Mouse (Mus musculus): ENCODE data around the gene Ttc7b. TPM values are rescaled to one million over a fixed set of nuclear protein-coding genes. Genes with fewer than 3 reads are reported as not detected.

Ttc7b gene
- polyA plus RNA-seq, 1 experiment, result 9.2 TPM

- no peaks in the 10 kb centered on the region for H3K79me2 ChIP-seq (ENCODE audit: control insufficient read depth, insufficient read depth)
- no peaks in the 10 kb centered on the region for H3K27me3 ChIP-seq (ENCODE audit: control insufficient read depth, insufficient read depth, insufficient read length)
- no peak overlapping the region for H3ac ChIP-seq (ENCODE audit: control insufficient read depth, insufficient read length, low read depth)
- H3K79me3 ChIP-seq (ENCODE audit: low read depth), result no peaks in the 10 kb centered on the region
- TF ChIP-seq USF1 (IDR thresholded peaks at IDR 0.05; ENCODE audit: low read depth) (no peak), CEBPB (IDR thresholded peaks at IDR 0.05; ENCODE audit: low read depth) (no peak), MYOG (IDR thresholded peaks at IDR 0.05; ENCODE audit: control insufficient read depth, extremely low read depth, insufficient read length) (no peak), CTCF (IDR thresholded peaks at IDR 0.05; ENCODE audit: control insufficient read depth, insufficient read depth, insufficient read length) (no peak), MAX (IDR thresholded peaks at IDR 0.05) (no peak), MYOD1 (IDR thresholded peaks at IDR 0.05; ENCODE audit: control insufficient read depth, insufficient read length, low read depth) (no peak), FOSL1 (IDR thresholded peaks at IDR 0.05; ENCODE audit: insufficient read depth, low read length, poor library complexity, severe bottlenecking) (no peak)
- no peak overlapping the region for H3K4me3 ChIP-seq (ENCODE audit: insufficient read depth, poor library complexity, severe bottlenecking)
- H3K36me3 ChIP-seq (ENCODE audit: control insufficient read depth, insufficient read depth), result no peaks in the 10 kb centered on the region
Observed at GRCm38 (mm10) chr12:100316094-100316493, 204.5 kb downstream of the Ttc7b start.

- TF ChIP-seq CEBPB (IDR thresholded peaks at IDR 0.05; ENCODE audit: low read depth), result no peak
- TF ChIP-seq USF1 (IDR thresholded peaks at IDR 0.05; ENCODE audit: low read depth), result no peak
- TF ChIP-seq MYOD1 (IDR thresholded peaks at IDR 0.05; ENCODE audit: control insufficient read depth, insufficient read length, low read depth), result no peak
- no peak for TF ChIP-seq MYOG (IDR thresholded peaks at IDR 0.05; ENCODE audit: control insufficient read depth, extremely low read depth, insufficient read length)
- no peak for TF ChIP-seq MAX (IDR thresholded peaks at IDR 0.05)
- TF ChIP-seq FOSL1 (IDR thresholded peaks at IDR 0.05; ENCODE audit: insufficient read depth, low read length, poor library complexity, severe bottlenecking), result no peak
- no peak for TF ChIP-seq CTCF (IDR thresholded peaks at IDR 0.05; ENCODE audit: control insufficient read depth, insufficient read depth, insufficient read length)
- H3K79me2 ChIP-seq (ENCODE audit: control insufficient read depth, insufficient read depth), result no peaks in the 10 kb centered on the region
- no peaks in the 10 kb centered on the region for H3K79me3 ChIP-seq (ENCODE audit: low read depth)
- H3K27me3 ChIP-seq (ENCODE audit: control insufficient read depth, insufficient read depth, insufficient read length), result no peaks in the 10 kb centered on the region
- no peak overlapping the region for H3K4me3 ChIP-seq (ENCODE audit: insufficient read depth, poor library complexity, severe bottlenecking)
- H3K36me3 ChIP-seq (ENCODE audit: control insufficient read depth, insufficient read depth), result no peaks in the 10 kb centered on the region
- H3ac ChIP-seq (ENCODE audit: control insufficient read depth, insufficient read length, low read depth), result no peak overlapping the region
Observed at GRCm38 (mm10) chr12:100315119-100315885, 205.3 kb downstream of the Ttc7b start.

- Histone ChIP-seq H3K79me3 (ENCODE audit: low read depth) (no peaks in the 10 kb centered on the region), H3K27me3 (ENCODE audit: control insufficient read depth, insufficient read depth, insufficient read length) (no peaks in the 10 kb centered on the region), H3ac (ENCODE audit: control insufficient read depth, insufficient read length, low read depth) (no peak overlapping the region), H3K36me3 (ENCODE audit: control insufficient read depth, insufficient read depth) (no peaks in the 10 kb centered on the region), H3K79me2 (ENCODE audit: control insufficient read depth, insufficient read depth) (no peaks in the 10 kb centered on the region), H3K4me3 (ENCODE audit: insufficient read depth, poor library complexity, severe bottlenecking) (no peak overlapping the region)
- TF ChIP-seq MYOD1 (IDR thresholded peaks at IDR 0.05; ENCODE audit: control insufficient read depth, insufficient read length, low read depth) (no peak), MAX (IDR thresholded peaks at IDR 0.05) (no peak), CEBPB (IDR thresholded peaks at IDR 0.05; ENCODE audit: low read depth) (no peak), CTCF (IDR thresholded peaks at IDR 0.05; ENCODE audit: control insufficient read depth, insufficient read depth, insufficient read length) (no peak), USF1 (IDR thresholded peaks at IDR 0.05; ENCODE audit: low read depth) (no peak), MYOG (IDR thresholded peaks at IDR 0.05; ENCODE audit: control insufficient read depth, extremely low read depth, insufficient read length) (no peak), FOSL1 (IDR thresholded peaks at IDR 0.05; ENCODE audit: insufficient read depth, low read length, poor library complexity, severe bottlenecking) (no peak)
Observed at GRCm38 (mm10) chr12:100313785-100314375, 206.7 kb downstream of the Ttc7b start.

GRCm38 (mm10) chr12:100313209-100313608, 207.4 kb downstream of the Ttc7b start:
- no peaks in the 10 kb centered on the region for H3K79me3 ChIP-seq (ENCODE audit: low read depth)
- no peaks in the 10 kb centered on the region for H3K79me2 ChIP-seq (ENCODE audit: control insufficient read depth, insufficient read depth)
- H3ac ChIP-seq (ENCODE audit: control insufficient read depth, insufficient read length, low read depth), result no peak overlapping the region
- TF ChIP-seq MAX (IDR thresholded peaks at IDR 0.05), result peak; percentile 97
- TF ChIP-seq MYOD1 (IDR thresholded peaks at IDR 0.05; ENCODE audit: control insufficient read depth, insufficient read length, low read depth), result peak; percentile 76
- TF ChIP-seq USF1 (IDR thresholded peaks at IDR 0.05; ENCODE audit: low read depth), result no peak
- TF ChIP-seq CTCF (IDR thresholded peaks at IDR 0.05; ENCODE audit: control insufficient read depth, insufficient read depth, insufficient read length), result no peak
- TF ChIP-seq CEBPB (IDR thresholded peaks at IDR 0.05; ENCODE audit: low read depth), result no peak
- no peak for TF ChIP-seq FOSL1 (IDR thresholded peaks at IDR 0.05; ENCODE audit: insufficient read depth, low read length, poor library complexity, severe bottlenecking)
- no peak for TF ChIP-seq MYOG (IDR thresholded peaks at IDR 0.05; ENCODE audit: control insufficient read depth, extremely low read depth, insufficient read length)
- H3K4me3 ChIP-seq (ENCODE audit: insufficient read depth, poor library complexity, severe bottlenecking), result no peak overlapping the region
- H3K27me3 ChIP-seq (ENCODE audit: control insufficient read depth, insufficient read depth, insufficient read length), result no peaks in the 10 kb centered on the region
- H3K36me3 ChIP-seq (ENCODE audit: control insufficient read depth, insufficient read depth), result no peaks in the 10 kb centered on the region

- H3ac ChIP-seq (ENCODE audit: control insufficient read depth, insufficient read length, low read depth), result no peak overlapping the region
- H3K79me3 ChIP-seq (ENCODE audit: low read depth), result no peaks in the 10 kb centered on the region
- no peak for TF ChIP-seq CTCF (IDR thresholded peaks at IDR 0.05; ENCODE audit: control insufficient read depth, insufficient read depth, insufficient read length)
- TF ChIP-seq MAX (IDR thresholded peaks at IDR 0.05), result no peak
- TF ChIP-seq FOSL1 (IDR thresholded peaks at IDR 0.05; ENCODE audit: insufficient read depth, low read length, poor library complexity, severe bottlenecking), result no peak
- no peak for TF ChIP-seq CEBPB (IDR thresholded peaks at IDR 0.05; ENCODE audit: low read depth)
- TF ChIP-seq USF1 (IDR thresholded peaks at IDR 0.05; ENCODE audit: low read depth), result no peak
- TF ChIP-seq MYOG (IDR thresholded peaks at IDR 0.05; ENCODE audit: control insufficient read depth, extremely low read depth, insufficient read length), result no peak
- no peak for TF ChIP-seq MYOD1 (IDR thresholded peaks at IDR 0.05; ENCODE audit: control insufficient read depth, insufficient read length, low read depth)
- H3K36me3 ChIP-seq (ENCODE audit: control insufficient read depth, insufficient read depth), result no peaks in the 10 kb centered on the region
- no peaks in the 10 kb centered on the region for H3K79me2 ChIP-seq (ENCODE audit: control insufficient read depth, insufficient read depth)
- no peaks in the 10 kb centered on the region for H3K27me3 ChIP-seq (ENCODE audit: control insufficient read depth, insufficient read depth, insufficient read length)
- no peak overlapping the region for H3K4me3 ChIP-seq (ENCODE audit: insufficient read depth, poor library complexity, severe bottlenecking)
Observed at GRCm38 (mm10) chr12:100310471-100311392, 209.9 kb downstream of the Ttc7b start.

Measured in C2C12 (cell line).